Mouse (Mus musculus) limb, embryonic 10.5 days (tissue): ENCODE data around the gene Gstt1. TPM values are rescaled to one million over a fixed set of nuclear protein-coding genes. Genes with fewer than 3 reads are reported as not detected.

ENCODE experiments used
- polyA plus RNA-seq: library from polyadenylated mRNA; unstranded; fragments of >200 nt; fragmentation: Nextera tagmentation; extraction: Ambion mirVana; gene quantifications from 2 replicates; pipeline ENCODE4 v1.2.1, GENCODE M21; 2016

The Gstt1 gene
- polyA plus RNA-seq, 1 experiment from 2014 or later, result 3.8 TPM

Other genes with a start within 250 kb of the Gstt1 start
- gene Lrrc75b, start 238.3 kb downstream of the Gstt1 start, polyA plus RNA-seq, result 0.74 and 0.93 TPM in 2 replicates
- 1.3 and 2.3 TPM in 2 replicates for gene Ggt1, start 237.0 kb downstream of the Gstt1 start, polyA plus RNA-seq
- 0.33 and 0.69 TPM in 2 replicates for gene Ggt5, start 209.2 kb downstream of the Gstt1 start, polyA plus RNA-seq
- gene Susd2, start 154.6 kb downstream of the Gstt1 start, polyA plus RNA-seq, result 0.83 and 0.96 TPM in 2 replicates
- 31.2 and 31.9 TPM in 2 replicates for gene Cabin1, start 34.2 kb downstream of the Gstt1 start, polyA plus RNA-seq
- gene Ddt, start 25.2 kb downstream of the Gstt1 start, polyA plus RNA-seq, result 91.4 and 92.5 TPM in 2 replicates
- gene Gm20441, start 17.6 kb downstream of the Gstt1 start, polyA plus RNA-seq, result not detected in 2 replicates
- gene Gstt3, start 17.2 kb downstream of the Gstt1 start, polyA plus RNA-seq, result 2.7 and 4.2 TPM in 2 replicates
- gene Gstt4, start 24.0 kb upstream of the Gstt1 start, polyA plus RNA-seq, result not detected in 2 replicates
- 4.9 and 6.5 TPM in 2 replicates for gene Gstt2, start 38.8 kb upstream of the Gstt1 start, polyA plus RNA-seq
- gene Mif, start 61.7 kb upstream of the Gstt1 start, polyA plus RNA-seq, result 3,225 and 4,131 TPM in 2 replicates
- 3.1 and 3.8 TPM in 2 replicates for gene Derl3, start 94.8 kb upstream of the Gstt1 start, polyA plus RNA-seq
- 285 and 294 TPM in 2 replicates for gene Smarcb1, start 123.0 kb upstream of the Gstt1 start, polyA plus RNA-seq
- 4.9 and 5.8 TPM in 2 replicates for gene Chchd10, start 134.5 kb upstream of the Gstt1 start, polyA plus RNA-seq
- 39.6 and 68.1 TPM in 2 replicates for gene Mmp11, start 137.9 kb upstream of the Gstt1 start, polyA plus RNA-seq
- 0.20 and 0.49 TPM in 2 replicates for gene Gm867, start 142.1 kb upstream of the Gstt1 start, polyA plus RNA-seq
- 0.34 and 0.65 TPM in 2 replicates for gene Vpreb3, start 144.5 kb upstream of the Gstt1 start, polyA plus RNA-seq
- gene Gm5134, start 155.9 kb upstream of the Gstt1 start, polyA plus RNA-seq, result 0.06 TPM in 1 of 2 replicates, not detected in the other
- gene Zfp280b, start 234.1 kb upstream of the Gstt1 start, polyA plus RNA-seq, result 42.7 and 43.7 TPM in 2 replicates